Mouse (Mus musculus) frontal cortex, postnatal 10 days (tissue): ENCODE measurements around the gene Wnt4.

ENCODE experiments used
- DNase-seq, 2 experiments: peaks; one replicate each; pipeline ENCODE4 v3.0.0; 2022; ENCODE audit warnings: low spot score in 2 of 2, mixed read lengths in 1 of 2

Wnt4 gene

DNA sequence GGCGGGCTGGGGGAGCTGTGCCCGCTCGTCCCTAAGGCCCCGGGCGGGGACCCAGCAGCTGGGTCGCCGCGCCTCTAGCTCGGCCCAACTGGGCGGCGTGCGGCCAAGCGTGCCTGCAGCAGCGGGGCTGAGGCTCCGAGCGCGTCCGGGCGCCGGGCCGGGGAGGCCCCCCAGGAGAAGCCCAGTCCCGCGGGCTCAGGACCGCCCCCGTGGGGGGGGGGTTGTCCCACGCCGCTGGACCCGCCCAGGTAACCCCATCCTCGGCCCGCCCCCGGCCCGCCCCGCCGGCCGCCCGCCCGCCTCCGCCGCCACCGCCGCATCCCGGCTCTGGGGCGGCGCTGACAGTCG is at the start of gene Wnt4:
Gene Wnt4, plus strand, starts transcription at position 324 of the 348 bp plus-strand sequence.
- DNase-seq: no peak

DNA sequence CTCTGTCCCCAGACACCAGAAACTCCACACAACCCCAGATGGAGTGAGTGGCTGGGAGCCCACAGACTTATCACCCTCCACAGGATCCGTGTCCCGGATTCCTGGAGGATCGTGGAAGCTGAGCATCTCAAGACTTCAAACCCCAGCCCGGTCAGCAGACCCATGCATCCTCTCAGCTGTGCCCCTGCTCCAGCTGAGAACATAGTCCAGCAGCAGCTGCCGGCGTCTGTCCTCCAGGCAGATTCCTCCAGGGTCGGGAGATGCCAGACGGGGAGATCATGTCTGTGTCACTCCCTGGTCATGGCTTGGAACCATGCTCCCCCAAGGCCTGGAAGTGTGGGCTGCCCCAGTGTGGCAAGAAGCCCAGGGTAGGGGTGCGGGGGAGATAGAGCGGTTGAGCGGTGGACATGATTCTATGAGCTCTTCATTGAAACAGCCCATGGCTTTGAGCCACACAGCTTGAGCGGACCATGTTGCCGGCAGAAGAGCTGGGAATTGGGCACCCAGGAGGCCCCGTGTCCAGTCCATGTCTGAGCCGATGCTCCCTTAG is 48.6 kb upstream of the Wnt4 start:
- no peak for DNase-seq

DNA sequence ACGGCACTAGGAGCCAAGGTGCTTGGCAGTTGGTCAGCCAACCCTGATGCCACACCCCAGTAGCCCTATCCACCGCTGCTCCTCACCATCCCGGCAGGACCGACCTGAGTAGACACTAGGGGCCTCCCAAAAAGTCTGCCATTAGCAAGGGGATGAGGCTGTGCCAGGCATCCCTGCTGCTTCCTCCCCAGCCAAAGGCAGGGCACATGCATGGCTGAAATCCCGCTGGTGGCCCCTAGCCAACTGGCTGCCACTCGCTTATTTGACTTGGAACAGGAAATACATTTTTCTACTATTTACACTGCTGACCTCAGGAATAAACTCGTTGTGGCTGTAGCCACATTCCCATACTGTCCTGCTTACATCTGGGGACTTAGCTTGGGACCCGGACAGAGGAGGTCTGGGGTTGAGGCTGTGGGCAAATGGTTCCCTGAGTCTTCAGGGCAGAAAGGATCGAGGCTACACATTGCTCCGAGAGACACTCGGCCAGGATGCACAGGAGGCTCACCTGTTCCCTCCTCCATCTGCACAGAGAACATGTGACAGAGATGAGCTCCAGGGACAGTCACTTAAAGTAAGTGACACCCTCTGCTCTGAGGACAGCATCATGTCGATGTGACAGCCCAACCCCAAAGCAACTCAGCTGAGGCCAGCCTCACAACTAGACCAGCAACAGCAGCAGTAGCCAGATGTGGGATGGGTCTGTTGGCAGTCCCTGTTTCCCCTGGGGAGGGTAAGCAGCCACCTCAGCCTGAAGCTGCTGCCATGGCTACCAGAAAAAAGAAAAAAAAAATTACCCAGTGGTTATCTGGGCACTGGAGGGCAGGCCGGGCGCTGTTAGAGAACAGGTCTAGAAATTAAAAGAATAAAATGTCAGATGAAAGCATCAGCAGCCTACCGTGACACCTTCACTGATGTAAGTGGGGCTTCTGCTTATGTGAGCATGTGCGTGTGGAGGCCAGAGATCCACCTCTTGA is 45.5 kb upstream of the Wnt4 start:
- no peak for DNase-seq

DNA sequence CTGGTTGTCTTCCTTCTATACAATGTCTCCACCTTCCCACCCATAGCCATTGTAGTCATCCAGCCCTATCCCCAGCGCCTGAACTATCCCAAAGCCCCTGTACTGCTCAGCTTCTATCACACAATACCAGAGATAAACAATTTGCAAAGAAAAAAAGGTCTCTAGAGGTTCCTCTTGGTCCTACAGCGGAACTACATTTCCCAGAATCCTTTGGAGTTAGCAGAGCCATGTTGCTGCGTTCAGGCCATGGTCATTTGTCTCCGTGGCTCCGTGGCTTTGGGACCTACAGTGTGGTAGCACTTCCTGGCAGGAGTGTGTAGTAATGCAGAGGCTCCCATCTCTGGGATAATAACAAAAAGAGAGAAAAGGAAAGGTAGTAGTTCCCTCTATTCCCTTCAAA is 43.7 kb upstream of the Wnt4 start:
- no peak for DNase-seq

DNA sequence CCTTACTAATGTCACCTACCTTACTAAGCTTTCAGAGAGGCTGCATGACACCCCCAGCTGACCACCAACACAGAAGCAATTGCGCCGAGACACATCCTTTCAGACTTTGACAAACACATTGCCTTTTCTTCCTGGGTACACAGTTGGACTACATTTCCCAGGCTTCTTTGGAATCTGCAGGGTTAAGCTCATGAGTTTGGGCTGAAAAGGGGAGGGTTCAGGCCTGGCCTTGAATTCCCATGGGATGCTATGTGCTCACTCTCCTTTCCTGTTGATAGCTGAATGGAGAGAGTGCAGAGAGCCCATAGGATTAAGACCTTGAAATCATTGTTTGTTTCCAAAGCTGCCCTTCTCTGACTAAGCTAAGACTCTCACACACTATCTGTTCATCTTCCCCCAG is 42.8 kb upstream of the Wnt4 start:
- DNase-seq: no peak

DNA sequence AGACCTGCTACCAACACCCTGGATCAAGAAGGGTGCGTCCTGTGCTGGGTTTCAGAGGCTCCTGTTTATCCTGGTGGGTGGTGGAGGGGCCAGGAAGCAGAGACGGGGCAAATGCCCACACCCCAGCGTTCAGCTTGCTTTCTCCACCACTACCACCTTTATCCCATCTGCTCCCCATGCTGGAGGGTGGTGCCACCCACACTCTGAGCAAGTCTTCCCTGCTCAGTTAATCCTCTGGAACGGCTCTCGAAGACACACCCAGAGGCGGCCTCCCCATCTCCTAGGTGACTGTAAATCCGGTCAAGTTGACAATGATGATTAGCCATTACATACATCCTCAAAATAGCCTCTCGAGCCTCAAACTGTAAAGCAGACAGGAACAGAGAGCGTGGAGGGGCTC is 41.9 kb upstream of the Wnt4 start:
- DNase-seq: no peak

DNA sequence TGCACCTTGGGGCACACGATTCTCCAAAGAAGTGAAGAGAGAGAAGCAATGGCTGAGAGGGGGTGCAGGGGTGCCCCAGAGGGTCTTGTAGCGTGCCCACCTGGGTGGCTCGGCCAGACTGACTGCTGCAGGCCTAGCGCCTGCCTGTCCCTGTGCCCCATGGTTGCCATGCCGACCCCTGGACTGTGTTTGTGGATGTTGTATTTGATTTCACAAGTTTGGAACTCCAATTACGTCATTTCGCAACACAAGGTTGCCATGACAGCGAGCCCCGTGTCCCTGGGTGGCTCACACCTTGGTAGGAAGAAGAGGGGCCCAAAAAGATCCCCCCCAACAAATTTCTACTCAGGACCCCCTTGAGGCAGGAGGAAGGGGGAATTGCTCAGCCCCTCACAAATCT is 32.4 kb upstream of the Wnt4 start:
- no peak for DNase-seq

DNA sequence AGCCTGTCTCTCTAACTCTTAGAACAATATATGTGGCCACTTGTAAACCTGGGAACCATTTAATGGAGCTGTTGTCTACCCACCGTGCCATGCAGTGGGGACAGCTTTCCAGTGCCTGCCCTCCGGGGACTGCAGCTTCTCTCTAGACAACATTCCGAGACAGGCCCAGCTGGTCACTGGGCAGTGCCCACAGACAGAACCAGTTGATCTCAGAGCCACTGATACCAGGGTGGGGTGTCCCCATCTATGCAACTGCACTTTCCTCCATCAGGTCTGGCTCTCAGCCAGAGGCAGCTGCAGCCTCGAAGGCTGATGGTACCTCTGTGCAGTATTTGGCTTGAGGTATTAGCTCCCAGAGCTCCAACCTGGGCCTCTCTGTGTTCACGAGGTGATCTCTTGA is 27.0 kb upstream of the Wnt4 start:
- DNase-seq: no peak

DNA sequence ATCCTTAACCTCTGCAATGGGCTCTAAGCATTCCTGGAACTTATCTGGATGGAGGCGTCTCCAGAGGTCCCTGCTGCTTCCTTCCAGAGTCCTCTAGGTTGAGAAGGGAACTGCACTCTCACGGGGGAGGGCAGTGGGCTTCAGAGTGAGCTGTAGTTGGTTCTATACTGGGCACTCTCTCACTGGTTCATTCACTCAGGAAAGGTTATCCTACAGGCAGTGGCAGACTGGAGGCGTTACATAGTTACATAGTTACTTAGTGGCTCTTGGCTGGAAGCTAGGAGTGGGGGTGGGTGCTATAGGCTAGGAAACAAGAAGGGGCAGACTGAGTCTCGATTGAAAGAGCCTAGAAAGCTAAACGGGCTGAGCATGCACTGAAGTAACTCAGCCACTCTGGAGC is 26.4 kb upstream of the Wnt4 start:
- no peak for DNase-seq

DNA sequence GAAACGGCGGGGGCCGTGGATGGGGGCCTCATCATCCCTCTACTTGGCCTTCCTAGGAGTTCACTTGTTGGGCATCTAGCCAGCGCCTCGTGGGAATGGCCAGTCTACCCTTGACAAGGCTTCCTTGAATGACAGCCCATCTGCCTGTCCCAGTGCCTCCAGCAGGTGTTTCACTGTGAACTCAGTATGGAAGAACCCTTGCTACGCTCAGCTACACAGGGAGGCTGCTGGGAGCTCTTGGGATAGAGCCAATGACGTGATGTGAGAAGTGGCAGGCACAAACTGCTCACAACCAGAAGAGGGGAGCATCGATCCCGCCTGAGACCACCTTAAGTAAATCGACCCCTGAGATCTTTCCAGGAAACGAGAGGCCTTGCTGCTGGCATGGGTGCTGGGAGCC is 23.7 kb upstream of the Wnt4 start:
- DNase-seq: no peak

DNA sequence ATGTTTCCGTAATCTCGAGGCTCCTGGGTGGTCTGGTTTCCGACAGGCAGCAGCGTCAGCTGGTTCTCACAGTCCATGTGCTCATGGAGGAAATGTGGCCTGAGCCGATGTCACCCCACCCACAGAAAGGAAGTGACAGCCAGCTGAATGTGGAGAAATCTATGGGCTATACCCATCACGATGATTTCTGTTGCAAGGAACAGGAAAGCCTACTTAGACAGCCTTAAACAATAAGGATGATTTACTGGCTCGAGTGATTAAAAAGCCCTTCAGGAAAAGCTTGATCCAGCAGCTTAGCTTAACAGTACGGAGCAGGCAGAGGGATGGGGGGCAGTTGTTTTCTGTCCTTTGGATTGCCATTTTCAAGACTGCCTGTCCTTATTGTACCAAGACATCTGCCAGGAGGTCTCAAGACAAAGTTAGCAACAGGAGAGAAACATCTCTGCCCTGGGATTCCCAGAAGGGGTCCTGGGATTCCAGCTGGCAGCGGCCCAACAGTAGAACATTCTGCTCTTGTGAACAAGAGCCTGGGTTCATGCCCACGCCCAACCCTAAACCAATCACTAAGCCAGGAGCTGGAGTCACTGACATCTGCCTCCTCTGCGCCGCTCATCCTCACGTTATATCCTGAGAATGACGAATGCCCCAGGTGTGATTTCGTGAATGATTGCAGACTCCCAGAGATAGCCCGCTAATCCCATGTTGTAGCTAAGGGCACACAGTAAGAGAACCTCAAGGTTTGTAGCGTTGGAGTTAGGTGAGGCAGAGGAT is 22.9 kb upstream of the Wnt4 start:
- no peak for DNase-seq

DNA sequence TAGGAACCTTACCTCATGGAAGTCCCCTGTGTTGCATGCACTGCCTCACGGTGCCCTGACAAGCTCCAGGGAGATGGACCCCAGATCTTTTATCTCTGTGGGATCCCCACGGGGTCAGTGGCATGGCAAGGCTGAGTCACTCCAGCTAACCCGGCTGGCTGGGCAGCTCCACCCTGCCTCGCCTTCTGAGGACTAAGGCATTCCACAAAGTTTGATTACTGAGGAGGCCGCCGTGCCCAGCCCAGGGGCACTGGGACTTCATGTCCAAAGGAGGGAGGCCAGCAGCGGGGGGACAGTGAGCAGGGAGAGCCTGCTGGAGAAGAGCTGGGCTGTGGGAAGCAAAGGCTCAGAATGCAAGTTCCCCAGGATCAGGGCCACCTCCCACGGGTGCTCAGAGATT is 21.7 kb upstream of the Wnt4 start:
- DNase-seq: no peak

DNA sequence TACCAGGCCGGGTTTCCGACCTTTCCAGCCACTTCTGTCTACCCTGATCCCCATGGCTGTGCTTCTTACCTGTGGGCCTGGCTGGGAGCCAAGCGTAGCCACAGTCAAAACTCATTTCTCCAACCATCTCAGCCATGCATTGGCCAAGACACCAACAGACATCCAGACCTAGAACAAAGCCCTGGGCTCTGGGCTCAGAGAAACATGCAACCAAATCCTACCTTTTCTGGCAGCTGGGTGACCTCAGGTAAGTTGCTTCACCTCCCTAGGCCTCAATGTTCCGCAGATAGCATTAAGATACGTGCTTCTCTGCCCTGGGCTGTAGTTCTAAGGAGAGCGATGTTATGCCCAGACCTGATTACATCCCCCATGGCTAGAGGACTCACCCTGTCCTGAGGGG is 15.5 kb upstream of the Wnt4 start:
- no peak for DNase-seq

DNA sequence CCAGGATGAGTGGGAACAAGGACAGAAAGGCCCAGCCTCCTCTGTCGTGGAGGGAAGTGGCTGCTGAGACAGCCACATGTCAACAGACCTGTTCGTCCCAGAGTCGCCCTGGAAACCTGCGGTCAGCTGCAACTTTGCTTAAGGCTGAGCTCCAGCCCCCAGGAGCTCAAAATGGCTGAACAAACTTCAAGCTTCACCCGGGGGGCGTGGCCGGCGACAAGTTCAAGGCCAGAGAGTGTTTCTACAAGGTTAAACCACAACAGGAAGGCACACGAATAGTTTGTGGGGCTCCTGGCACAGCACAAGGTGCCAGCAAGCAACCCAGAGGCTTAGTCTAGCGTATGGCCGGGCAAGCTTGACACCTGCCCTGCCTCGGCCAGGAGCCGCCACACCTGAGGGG is 13.2 kb upstream of the Wnt4 start:
- DNase-seq: no peak

DNA sequence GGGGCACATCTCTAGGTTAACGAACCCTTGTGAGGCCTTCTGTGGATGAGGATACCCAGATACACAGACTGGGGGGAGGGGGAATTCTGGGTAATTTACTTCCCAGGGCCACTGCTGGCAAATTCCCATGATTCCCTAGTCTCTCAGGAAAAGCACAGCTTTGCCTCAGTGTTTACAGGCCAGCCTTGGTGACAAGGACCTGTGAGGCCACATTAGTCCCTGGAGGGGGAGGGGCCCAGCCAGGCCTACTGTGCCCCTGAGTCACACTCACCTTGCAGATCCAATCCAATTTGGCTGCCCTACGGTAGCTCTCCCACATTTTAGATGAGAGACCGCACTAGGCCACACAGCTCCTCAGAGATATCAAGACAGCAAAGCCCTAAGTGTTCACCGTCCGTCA is 12.2 kb upstream of the Wnt4 start:
- no peak for DNase-seq

DNA sequence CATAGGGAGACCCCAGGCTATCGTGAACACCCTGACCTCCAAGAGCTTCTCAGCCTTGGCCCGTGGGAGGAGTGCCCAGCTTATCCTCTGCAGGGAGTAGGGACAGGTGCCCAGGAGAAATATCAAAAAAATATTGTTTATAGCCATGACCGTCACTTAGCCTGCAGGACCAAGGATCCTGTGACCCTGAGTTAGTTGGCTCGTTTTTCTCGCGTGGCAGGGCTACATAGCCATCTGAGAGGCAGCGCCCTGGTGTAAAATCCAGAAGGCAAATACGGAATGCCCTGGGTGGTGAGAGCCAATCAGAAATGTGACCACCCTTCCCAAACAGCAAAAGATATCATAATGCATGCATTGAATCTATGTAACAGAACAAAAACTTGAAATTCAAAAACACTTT is 8.7 kb upstream of the Wnt4 start:
- no peak for DNase-seq

DNA sequence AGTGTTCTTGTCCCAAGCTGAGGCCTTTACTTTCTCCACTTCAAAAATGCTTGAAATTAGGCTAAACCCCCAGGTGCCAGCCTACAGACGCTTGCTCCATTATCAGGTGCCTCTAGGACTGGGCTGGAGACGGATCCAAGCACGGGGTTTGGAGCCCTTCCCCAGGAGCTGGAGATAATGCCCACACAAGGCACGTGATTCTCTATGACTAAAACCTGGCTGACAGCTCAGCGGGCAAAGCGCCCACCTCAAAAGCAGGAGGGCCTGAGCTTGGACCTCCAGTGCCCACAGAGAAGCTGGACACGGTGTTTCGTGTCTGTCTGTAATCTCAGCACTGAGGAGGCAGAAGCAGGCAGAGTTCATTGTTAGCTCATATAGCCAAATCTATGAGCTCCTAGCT is 5.4 kb upstream of the Wnt4 start:
- DNase-seq: no peak

DNA sequence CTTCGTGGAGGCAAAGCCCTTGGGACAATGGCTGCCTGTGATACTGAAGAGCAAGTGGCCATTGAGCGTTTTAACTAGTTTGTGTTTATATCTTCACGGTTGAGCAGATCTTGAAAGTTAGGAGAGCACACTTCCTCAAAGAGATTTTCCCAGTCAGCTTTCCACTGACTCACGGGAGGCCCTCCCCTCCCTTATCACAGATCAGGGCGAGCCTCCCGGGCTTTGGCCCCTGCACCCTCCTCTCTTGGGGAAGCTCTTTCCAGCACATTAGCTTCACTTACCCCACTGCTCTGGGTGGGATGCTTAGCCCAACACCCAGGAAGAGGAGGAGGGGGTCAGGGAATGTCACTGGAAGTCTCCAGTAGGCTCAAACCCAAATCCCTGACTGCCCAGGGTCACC is 3.0 kb upstream of the Wnt4 start:
- no peak for DNase-seq

DNA sequence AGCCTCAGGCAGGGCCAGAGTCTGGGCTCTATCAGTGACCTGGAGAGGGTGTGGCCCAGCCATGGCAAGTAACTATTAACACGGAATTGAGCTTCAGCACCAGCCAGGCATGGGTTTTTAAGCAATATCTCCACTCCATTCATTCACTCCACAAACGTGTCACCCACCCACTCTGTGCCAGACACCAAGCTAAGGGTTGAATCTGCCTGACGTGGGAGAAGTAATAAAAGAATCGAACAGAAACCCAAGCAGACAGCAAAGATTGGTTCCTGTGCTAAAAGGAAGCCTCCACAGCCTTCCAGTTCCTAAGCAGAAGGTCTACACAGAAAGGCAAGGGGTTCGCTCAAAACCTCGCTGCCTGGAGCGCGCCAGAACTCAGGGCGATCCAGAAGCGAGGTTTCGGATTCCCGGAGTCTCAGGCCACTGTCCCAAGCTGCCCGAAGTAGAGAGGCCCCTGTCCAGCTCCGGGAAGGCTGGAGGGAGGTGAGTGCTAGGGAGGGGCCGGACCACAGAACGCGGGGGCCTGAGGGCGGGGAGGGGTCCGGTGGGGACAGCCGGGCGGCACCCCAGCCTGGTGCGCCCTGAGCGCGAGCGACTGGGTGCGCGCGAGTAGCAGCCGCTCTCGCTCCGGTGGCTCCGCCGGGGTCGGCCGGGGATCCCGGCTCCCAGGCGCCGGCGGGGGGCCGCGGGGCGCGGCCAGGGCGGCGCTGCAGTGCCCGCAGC is 685 bp upstream of the Wnt4 start:
- no peak for DNase-seq

DNA sequence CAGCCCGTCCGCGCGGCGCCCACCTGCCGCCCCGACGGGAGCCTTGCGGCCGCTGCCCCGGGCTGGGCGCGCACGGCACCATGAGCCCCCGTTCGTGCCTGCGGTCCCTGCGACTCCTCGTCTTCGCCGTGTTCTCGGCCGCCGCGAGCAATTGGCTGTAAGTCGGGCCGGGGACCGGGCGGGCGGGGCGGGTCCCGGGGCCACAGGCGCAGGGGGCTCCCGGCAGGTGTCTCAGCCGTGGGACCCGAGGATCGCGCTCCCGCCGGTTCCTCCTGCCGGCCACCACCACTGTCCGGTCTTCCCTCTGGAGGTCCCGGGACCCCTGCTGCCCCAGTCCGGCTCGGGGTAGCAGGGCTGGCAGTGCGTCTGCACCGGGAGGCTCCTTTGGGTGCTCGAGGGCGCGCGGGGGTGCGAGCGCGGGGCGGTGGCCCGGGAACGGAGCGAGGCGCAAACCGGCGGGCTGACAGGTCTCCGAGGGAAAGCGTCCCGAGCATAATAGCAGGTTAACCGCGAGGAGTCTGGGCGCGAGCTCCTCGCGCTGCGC is 383 bp downstream of the Wnt4 start:
- DNase-seq: no peak

DNA sequence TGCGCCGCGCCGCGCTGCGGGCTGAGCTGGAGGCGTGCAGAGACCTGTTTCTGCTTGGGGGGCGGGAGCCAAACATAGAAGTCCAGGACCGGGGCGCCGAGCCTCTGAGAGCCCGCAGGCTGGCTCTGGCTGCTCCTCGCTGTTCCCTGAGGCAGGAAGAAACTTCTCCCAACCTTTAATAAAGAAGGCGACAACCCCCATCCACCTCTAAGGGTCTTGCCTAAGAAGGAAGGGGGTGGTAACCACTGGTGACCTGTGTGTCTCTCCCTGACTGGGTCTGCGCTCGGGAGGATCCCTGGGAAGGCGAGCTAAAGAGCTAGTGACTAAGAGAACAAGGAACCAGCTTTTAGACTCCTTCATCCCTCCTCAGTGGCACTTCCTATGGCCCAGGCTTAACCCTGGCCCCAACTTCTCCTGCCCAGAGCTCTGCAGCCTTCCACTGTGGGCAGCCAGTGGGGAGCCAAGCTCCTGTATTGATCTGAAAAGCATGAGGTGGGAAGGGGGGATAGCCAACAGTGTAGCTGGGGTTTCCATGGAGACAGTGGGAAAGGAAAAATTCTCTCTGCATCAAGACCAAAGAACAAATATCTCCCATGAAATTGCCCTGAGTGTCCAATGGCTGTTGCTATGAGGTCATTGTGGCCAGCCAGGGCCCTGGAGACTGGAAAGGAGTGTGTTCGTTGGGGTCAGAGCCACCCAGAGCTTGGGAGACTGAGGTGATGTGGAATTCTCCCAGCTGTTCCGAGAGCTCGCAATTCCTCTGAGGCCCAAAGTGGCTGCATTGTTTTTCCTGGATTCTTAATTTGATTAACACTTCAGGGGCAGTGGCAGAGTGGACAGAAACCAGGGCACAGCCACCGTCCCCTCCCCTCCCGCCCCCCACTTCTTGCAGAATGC is 1.1 kb downstream of the Wnt4 start:
- DNase-seq: no peak
